Mouse (Mus musculus) C2C12 (cell line): ENCODE results near the gene Rce1. TPM values are rescaled to one million over a fixed set of nuclear protein-coding genes. Genes with fewer than 3 reads are reported as not detected.

Experiments used
- H3K27me3 ChIP-seq: one replicate; pipeline ENCODE4 v1.6.1; 2011; ENCODE audit not compliant: control insufficient read depth, insufficient read depth, insufficient read length
- H3K36me3 ChIP-seq: one replicate; pipeline ENCODE4 v1.6.1; 2011; ENCODE audit not compliant: control insufficient read depth, insufficient read depth
- H3K4me3 ChIP-seq: one replicate; pipeline ENCODE4 v1.5.1; 2011; ENCODE audit warnings: mild to moderate bottlenecking, control low read depth; ENCODE audit not compliant: poor library complexity, insufficient read depth, severe bottlenecking
- H3K79me2 ChIP-seq: one replicate; pipeline ENCODE4 v1.6.1; 2011; ENCODE audit not compliant: control insufficient read depth, insufficient read depth
- H3K79me3 ChIP-seq: one replicate; pipeline ENCODE4 v1.6.1; 2011; ENCODE audit warnings: low read depth, control low read depth
- H3ac ChIP-seq: one replicate; pipeline ENCODE3; 2011; ENCODE audit warnings: low read depth; ENCODE audit not compliant: control insufficient read depth, insufficient read length
- CEBPB ChIP-seq: IDR thresholded peaks from one replicate; pipeline ENCODE4 v1.6.1; 2011; ENCODE audit warnings: low read depth, mild to moderate bottlenecking, control low read depth, moderate library complexity
- CTCF ChIP-seq: IDR thresholded peaks from one replicate; pipeline ENCODE4 v1.5.1; 2011; ENCODE audit not compliant: control insufficient read depth, insufficient read depth, insufficient read length
- FOSL1 ChIP-seq: IDR thresholded peaks from one replicate; pipeline ENCODE4 v1.8.0; 2011; ENCODE audit warnings: mild to moderate bottlenecking, low read length; ENCODE audit not compliant: poor library complexity, insufficient read depth, severe bottlenecking
- MAX ChIP-seq: IDR thresholded peaks from one replicate; pipeline ENCODE4 v1.6.1; 2011; ENCODE audit warnings: mild to moderate bottlenecking, control low read depth
- MYOD1 ChIP-seq: IDR thresholded peaks from one replicate; pipeline ENCODE4 v1.6.1; 2011; ENCODE audit warnings: low read depth; ENCODE audit not compliant: control insufficient read depth, insufficient read length
- MYOG ChIP-seq: IDR thresholded peaks from one replicate; pipeline ENCODE4 v1.6.1; 2011; ENCODE audit not compliant: control insufficient read depth, insufficient read length; ENCODE audit errors: extremely low read depth
- USF1 ChIP-seq: IDR thresholded peaks from one replicate; pipeline ENCODE4 v1.6.1; 2011; ENCODE audit warnings: low read depth, mild to moderate bottlenecking, control low read depth, moderate library complexity
- polyA plus RNA-seq: library from polyadenylated mRNA; unstranded; fragments of >200 nt; fragmentation: generic; extraction: Trizol; gene quantifications from one replicate; pipeline ENCODE4 v1.2.1, GENCODE M21; 2012; ENCODE audit warnings: missing spikeins

Rce1 gene
- polyA plus RNA-seq, 1 experiment: 56.9 TPM

GRCm38 (mm10) chr19:4608511-4608910 lies 16.9 kb downstream of the Rce1 start:
- TF ChIP-seq CTCF (no peak), USF1 (no peak), CEBPB (no peak), MYOG (no peak), MYOD1 (no peak), MAX (no peak), FOSL1 (no peak)
- H3K79me3 ChIP-seq: peaks cover 6% of the 10 kb centered on the region
- H3K4me3 ChIP-seq: no peak overlapping the region
- no peaks in the 10 kb centered on the region for H3K27me3 ChIP-seq
- H3K36me3 ChIP-seq: peaks cover 9% of the 10 kb centered on the region
- H3ac ChIP-seq: no peak overlapping the region
- H3K79me2 ChIP-seq: peaks cover 11% of the 10 kb centered on the region

- Histone ChIP-seq H3K36me3 (no peaks in the 10 kb centered on the region), H3K4me3 (no peak overlapping the region), H3K79me2 (no peaks in the 10 kb centered on the region), H3K27me3 (no peaks in the 10 kb centered on the region), H3K79me3 (no peaks in the 10 kb centered on the region), H3ac (no peak overlapping the region)
- no peak for TF ChIP-seq CEBPB
- no peak for TF ChIP-seq USF1
- no peak for TF ChIP-seq CTCF
- TF ChIP-seq MYOD1: no peak
- no peak for TF ChIP-seq FOSL1
- no peak for TF ChIP-seq MAX
- TF ChIP-seq MYOG: no peak
Measured at GRCm38 (mm10) chr19:4607406-4607805, 18.0 kb downstream of the Rce1 start.

GRCm38 (mm10) chr19:4605654-4606053 lies 19.8 kb downstream of the Rce1 start:
- Histone ChIP-seq H3K79me2 (no peaks in the 10 kb centered on the region), H3K4me3 (no peak overlapping the region), H3K27me3 (no peaks in the 10 kb centered on the region), H3K79me3 (no peaks in the 10 kb centered on the region), H3ac (no peak overlapping the region), H3K36me3 (no peaks in the 10 kb centered on the region)
- TF ChIP-seq MAX (no peak), MYOD1 (no peak), FOSL1 (no peak), CEBPB (no peak), MYOG (no peak)

DNA sequence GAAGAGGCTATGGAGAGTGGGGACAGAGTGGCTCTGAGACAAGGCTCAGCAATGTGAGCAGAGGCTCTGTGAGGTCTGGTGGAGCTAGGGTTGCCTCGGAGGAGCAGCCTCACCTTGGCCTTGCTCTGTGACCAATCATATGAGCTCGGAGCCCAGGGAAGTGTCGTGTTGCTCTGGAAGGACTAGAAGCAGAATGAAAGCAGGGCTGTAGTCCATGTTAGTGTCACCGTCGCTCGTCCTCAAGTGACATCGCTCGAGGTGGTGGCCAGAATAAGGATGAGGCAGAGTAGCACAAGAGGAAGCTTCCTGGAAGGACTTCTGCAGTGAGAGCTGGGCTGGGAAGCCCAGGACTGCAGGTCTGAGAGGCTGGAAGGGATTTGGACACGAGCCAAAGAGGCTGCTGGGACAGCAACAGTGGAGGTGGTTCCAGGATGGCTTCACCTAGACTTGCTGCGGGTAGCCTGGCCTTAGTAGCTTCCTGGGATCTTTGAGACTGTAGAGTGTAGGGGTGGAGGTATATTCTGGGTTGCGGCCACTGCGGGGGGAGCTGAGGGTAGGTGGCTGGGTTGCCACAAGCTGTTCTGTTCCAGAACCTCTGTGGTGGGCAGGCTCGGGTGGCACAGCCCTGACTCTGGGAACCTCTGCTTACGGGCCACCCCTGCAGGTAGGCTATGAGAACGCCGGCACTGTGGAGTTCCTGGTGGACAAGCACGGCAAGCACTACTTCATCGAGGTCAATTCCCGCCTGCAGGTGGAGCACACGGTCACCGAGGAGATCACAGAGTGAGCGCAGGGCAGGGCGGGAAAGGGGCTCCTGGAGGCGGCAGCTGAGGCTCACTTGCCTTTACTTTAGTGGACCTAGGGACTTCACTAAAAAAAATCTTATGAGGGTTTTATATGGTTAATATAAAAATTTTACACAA lies 21.4 kb downstream of the Rce1 start:
- no peak overlapping the region for H3ac ChIP-seq
- H3K79me2 ChIP-seq: no peaks in the 10 kb centered on the region
- H3K36me3 ChIP-seq: no peaks in the 10 kb centered on the region
- no peaks in the 10 kb centered on the region for H3K27me3 ChIP-seq
- TF ChIP-seq CEBPB (no peak), FOSL1 (no peak)
- H3K4me3 ChIP-seq: no peak overlapping the region
- H3K79me3 ChIP-seq: no peaks in the 10 kb centered on the region

- no peak overlapping the region for H3K4me3 ChIP-seq
- no peaks in the 10 kb centered on the region for H3K79me2 ChIP-seq
- H3K27me3 ChIP-seq: no peaks in the 10 kb centered on the region
- H3K36me3 ChIP-seq: no peaks in the 10 kb centered on the region
- no peak for TF ChIP-seq MYOG
- TF ChIP-seq CTCF: no peak
- TF ChIP-seq FOSL1: no peak
- no peak for TF ChIP-seq USF1
- TF ChIP-seq CEBPB: no peak
- no peak for TF ChIP-seq MYOD1
- no peak for TF ChIP-seq MAX
- H3K79me3 ChIP-seq: no peaks in the 10 kb centered on the region
- H3ac ChIP-seq: no peak overlapping the region
Measured at GRCm38 (mm10) chr19:4602459-4602858, 23.0 kb downstream of the Rce1 start.

DNA sequence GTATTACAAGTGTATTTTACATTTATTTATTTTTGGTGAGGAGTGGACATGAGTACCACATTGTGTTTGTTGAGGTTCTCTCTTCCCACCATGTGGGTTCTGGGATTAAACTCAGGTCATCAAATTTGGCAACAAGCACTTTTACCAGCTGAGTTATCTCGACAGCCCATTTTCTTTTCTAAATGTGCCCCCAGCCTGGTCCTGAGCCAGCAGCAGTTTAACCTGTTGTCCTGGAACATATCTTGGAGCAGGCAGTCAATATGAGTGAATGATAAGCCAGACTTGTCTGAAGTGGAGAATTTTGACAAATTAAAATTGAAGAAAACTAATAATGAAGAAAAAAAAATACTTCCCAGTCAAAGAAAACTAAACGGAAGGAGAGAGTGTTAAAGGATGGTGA lies 29.4 kb downstream of the Rce1 start:
- H3K79me3 ChIP-seq: no peaks in the 10 kb centered on the region

More for the DNA sequence above, 29.4 kb downstream of the Rce1 start:
- no peak overlapping the region for H3K4me3 ChIP-seq
- no peaks in the 10 kb centered on the region for H3K36me3 ChIP-seq
- no peaks in the 10 kb centered on the region for H3K79me2 ChIP-seq
- no peaks in the 10 kb centered on the region for H3K27me3 ChIP-seq
- TF ChIP-seq FOSL1: no peak
- no peak for TF ChIP-seq CEBPB
- no peak for TF ChIP-seq USF1
- TF ChIP-seq MYOG: no peak
- TF ChIP-seq CTCF: no peak
- TF ChIP-seq MYOD1: no peak
- no peak for TF ChIP-seq MAX
- no peak overlapping the region for H3ac ChIP-seq
